Mouse (Mus musculus): Measurements from ENCODE around the gene Zdbf2. TPM values are rescaled to one million over a fixed set of nuclear protein-coding genes. Genes with fewer than 3 reads are reported as not detected.

The Zdbf2 gene
- polyA plus RNA-seq (2017; shearing (Covaris generic)) = not detected

GRCm38 (mm10) chr1:63272741-63273338, at the start of gene Zdbf2:
Zdbf2 (plus strand) TSS chr1:63273265.
- no peak for ATAC-seq

GRCm38 (mm10) chr1:63225009-63225408, 48.1 kb upstream of the Zdbf2 start:
- no peak for ATAC-seq

DNA sequence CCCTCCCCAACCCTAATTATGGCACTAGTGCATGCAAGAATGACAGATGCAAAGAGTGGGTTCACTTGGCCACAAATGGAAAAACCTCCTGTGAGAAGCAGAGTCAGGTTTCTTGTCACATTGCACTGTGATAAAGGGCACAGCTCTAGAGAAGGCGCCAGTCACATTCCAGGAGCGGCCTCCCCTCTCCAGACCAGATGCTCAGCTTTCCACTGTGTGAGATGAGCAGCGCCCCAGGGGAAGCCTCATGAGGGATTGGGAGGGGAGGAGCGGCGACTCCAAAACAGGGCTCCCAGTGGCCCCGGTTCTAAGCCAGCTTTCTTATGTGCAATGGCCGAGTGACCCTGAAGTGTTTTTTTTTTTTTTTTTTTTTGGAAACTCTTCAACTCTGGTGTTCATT, 47.2 kb upstream of the Zdbf2 start:
- ATAC-seq = no peak

DNA sequence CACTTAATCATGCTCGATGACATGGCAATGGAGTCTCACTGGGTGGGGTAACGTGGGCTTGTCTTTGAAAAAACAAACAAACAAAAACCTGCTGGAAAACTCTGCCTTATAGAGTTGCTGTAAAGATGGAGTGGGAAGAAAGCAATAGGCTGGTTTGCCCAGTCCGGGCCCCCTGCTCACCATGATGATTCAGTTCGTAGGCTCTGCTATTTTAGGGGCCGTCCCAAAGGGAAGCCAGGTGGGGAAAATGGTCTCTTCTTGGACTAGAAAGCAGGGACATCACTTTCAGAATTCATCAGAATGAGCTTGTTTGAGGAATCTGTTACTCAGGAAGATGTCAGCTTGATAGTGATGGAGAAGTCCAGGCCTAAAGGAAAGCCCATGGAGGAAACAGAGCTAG, 45.8 kb upstream of the Zdbf2 start:
- ATAC-seq = no peak

DNA sequence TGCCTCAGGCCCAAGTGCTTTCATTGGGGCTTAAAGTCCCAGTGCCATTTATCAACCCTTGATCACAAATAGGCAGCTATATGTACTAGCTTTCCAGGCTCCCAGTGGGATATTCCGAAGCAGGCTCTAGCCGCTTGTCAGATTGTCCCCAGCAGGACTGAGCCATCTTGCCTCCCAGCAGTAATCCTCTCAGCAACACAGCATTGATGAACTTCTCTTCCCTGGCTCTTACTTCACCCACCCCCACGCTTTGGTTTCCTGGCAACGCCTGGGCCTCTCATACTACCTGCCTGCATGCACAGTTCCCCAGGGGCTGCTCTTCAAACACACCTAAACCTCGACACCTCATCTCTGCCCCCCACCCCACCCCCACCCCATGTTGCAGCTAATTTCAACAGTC, 35.7 kb upstream of the Zdbf2 start:
- ATAC-seq = no peak

DNA sequence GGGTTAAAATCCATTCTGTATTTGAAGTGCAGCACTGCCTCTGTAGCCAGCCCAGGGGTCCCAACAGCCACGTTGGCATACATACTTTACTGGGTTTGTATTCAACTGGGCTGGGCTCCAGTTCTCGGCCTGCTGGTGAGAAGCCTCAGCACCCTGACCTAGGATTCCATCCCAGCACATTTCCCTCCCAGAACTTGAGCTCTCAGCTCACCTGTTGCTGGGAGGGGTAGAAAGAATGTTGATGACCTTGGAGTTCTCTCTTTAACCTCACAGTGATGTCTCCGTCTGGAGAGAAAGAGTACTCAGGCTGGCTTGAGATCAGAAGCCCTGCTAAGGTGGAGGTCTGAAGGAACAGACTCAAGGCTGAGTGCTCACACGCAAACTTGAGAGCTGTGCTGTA, 33.8 kb upstream of the Zdbf2 start:
- no peak for ATAC-seq

GRCm38 (mm10) chr1:63239751-63240150, 33.3 kb upstream of the Zdbf2 start:
- ATAC-seq = no peak

GRCm38 (mm10) chr1:63243854-63244253, 29.2 kb upstream of the Zdbf2 start:
- no peak for ATAC-seq

DNA sequence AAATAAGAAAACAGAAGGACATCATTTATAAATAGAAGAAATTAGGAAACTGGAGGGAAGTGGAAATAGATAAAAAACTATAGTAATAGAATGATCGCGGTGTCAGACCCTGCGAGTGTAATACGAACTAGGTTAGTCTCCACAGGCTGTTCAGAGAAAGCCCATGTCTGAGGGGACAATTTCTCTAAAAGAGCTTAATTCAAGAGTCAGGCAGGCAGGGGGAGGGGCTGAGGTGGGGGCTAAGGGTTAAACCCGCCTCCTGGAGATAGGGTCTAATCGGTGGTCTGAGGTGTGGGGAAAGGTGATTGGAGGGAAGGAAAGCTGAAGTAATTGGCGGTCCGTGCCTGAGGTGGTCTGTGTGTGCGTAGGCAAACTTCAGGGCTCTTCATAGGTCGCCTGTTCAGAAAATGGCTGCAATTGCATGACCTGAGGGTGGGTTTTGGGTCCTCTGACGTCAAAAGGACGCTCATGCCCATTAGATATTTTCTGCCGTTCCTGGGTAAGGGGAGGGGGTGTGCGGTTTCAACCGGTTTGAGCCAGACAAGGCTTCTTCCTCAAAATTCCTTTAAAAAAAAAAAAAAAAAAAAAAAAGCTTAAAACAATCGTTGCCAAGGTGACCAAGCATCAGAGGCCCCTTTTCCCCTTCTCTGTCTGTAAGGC, 26.1 kb upstream of the Zdbf2 start:
- no peak for ATAC-seq

DNA sequence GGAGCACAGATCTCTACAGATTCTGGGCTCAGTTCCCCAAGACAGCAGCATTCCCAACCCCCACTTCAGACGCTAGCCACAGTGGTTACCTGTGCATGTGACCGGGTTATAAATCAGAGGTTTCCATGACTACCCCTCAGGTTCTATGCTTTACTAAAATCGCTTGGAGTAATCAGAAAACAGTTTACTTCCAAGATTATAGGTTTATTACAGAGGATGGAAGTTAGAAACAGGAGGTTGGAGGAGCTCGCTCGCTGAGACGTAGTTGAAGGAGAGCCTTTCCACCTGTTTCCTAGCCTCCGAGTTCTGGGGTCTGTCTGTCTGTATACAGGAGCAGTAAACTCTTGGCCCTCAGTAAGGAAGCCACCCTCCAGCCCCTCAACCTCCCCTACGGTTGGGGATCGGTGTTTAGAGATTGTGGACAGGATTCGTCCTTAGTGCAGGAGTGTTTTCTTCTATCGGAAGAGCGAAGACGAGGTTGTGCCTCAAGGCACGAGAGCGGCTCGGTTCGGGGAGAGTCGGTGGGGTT, 25.2 kb upstream of the Zdbf2 start:
- no peak for ATAC-seq

GRCm38 (mm10) chr1:63248360-63248851, 24.7 kb upstream of the Zdbf2 start:
- ATAC-seq = no peak

DNA sequence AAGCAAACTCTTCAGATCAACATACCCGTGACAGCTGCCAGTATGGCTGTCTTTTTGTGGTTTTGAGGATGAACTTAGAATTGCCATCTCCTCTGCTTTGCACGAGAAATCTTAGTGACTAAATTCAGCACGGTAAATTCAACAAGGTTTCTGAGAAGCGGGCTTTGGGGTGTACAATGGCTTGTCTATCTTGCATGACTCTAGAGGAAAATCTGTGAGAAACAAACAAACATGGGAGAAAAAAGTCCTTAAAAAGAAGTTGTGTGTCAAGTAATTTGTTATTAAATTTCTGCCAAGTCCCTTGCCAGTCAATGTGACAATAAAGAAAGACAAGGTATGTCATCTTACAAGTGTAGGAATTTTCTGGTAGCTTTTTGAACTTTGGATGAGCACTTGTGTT, 23.8 kb upstream of the Zdbf2 start:
- no peak for ATAC-seq

GRCm38 (mm10) chr1:63252351-63253209, 20.5 kb upstream of the Zdbf2 start:
- ATAC-seq = no peak

GRCm38 (mm10) chr1:63253291-63253690, 19.8 kb upstream of the Zdbf2 start:
- ATAC-seq = no peak

DNA sequence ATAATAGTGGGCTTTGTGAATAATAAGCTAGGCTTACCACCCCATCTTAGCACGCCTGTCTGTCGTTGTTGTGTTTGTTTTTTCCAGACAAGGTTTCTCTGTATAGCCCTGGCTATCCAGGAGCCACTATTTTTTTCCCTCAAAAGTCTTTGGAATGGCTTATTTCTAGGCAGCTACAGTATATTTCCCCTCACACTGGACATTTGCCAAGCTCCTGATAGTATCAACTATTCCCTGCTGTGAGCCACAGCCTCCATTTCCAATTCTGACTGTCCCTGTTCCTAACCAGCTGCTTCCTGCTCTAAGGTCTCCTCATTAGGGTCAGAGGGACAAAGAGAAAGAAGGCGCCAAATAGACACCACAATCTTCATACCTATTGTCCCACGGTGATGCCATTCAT, 18.0 kb upstream of the Zdbf2 start:
- ATAC-seq = no peak

DNA sequence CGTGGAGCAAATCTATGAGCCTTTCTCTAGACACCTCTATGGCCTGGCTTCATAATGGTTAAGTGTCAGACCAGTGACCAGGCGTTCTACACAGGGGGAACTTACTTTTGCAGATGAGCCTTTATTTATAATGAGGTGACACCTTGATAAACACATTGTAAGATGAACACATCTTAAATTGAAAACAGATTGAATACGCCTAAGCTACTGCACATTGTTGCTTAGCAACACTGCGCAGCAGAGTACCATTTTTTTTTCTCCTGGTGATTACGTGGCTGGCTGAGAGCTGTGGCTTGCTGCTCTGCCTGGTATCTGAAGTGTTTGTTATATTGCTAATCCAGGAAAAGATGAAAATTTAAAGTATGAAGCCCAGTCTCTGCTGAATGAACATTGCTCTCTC, 17.0 kb upstream of the Zdbf2 start:
- ATAC-seq = no peak

GRCm38 (mm10) chr1:63258501-63258900, 14.6 kb upstream of the Zdbf2 start:
- no peak for ATAC-seq

GRCm38 (mm10) chr1:63259271-63259830, 13.7 kb upstream of the Zdbf2 start:
- ATAC-seq = no peak

GRCm38 (mm10) chr1:63259916-63260741, 12.9 kb upstream of the Zdbf2 start:
- ATAC-seq = no peak

DNA sequence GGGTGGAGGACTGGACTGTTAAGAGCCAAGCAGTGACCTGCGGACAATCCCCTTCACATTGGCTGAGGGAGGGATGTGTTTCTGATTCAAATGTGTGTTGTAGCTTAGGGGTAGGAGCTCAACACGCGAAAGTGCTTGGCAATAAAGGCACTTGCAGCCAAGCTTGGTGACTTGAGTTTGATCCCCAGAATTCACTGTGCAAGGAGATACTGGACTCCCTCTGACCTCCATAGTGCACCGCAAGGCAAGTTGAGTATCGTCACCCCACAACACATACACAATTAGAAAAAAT, 12.4 kb upstream of the Zdbf2 start:
- no peak for ATAC-seq

DNA sequence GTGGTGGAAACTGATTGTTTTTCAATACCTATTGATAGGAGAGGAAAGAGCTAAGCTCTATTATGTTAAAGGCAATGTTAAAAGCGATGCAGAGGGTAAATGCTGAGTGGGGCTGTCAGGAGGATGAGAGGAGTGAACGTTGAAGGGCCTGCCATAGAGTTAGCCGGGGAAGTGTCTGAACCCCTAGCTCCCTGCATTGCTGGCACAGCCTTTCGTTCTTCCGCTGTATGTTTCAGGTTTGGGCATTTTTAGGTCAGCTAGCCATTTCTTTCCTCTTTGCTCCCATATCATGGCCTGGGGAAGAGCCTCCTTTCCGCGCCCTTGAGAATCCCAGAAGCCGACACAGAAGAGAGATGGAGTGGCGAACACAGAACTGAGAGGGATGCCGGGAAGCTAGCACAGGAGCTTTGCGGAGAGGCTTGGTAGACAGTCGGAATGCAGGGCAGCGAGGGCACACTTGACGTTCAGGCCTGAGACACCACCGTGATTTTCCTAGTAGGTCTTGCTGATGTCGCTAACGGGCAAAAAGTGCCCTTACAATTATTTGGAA, 11.9 kb upstream of the Zdbf2 start:
- ATAC-seq = no peak

GRCm38 (mm10) chr1:63263671-63264070, 9.4 kb upstream of the Zdbf2 start:
- ATAC-seq = no peak
